ENCODE assay signal across 8 mouse cellular contexts in genomic region chr7:41633221-41633984, GRCm38 (mm10). TPM values are rescaled to one million over a fixed set of nuclear protein-coding genes. Genes with fewer than 3 reads are reported as not detected.
DNase-seq lines count a peak whose midpoint lies in the region; ATAC-seq and TF ChIP-seq lines count a peak whose summit lies in the region.

No protein-coding gene starts in this region.

- H3K9me3 ChIP-seq in embryonic facial prominence, embryonic 14.5 days (ENCODE audit: control insufficient read depth, low read length) = peaks cover 13% of the 10 kb centered on the region
- peaks cover 10% of the 10 kb centered on the region for H3K9me3 ChIP-seq in limb, embryonic 13.5 days
- H3K9me3 ChIP-seq in midbrain, embryonic 16.5 days (replicated peaks; ENCODE audit: control insufficient read depth, low read length, poor library complexity, severe bottlenecking) = peaks cover 4% of the 10 kb centered on the region; the same call in 1 of the 2 replicates

- intact Hi-C loops in heart, adult 2 months (cut with DNase I) = loop anchor here (2.0 to 10.0 kb wide), 4 partner anchors 36 to 1671 kb away; partner anchors contain the start of genes 2610021A01Rik, AI987944, AW146154 and Gm20449

- TF ChIP-seq CTCF in heart, adult 2 months (IDR thresholded peaks at IDR 0.05) = no peak

- H3K27me3 ChIP-seq in embryonic facial prominence, embryonic 14.5 days (replicated peaks; ENCODE audit: control insufficient read depth, insufficient read depth, low read length) = no peaks in the 10 kb centered on the region
- no peaks in the 10 kb centered on the region for H3K27me3 ChIP-seq in heart, adult 2 months (ENCODE audit: control insufficient read depth, insufficient read depth, low read length)
- H3K27me3 ChIP-seq in limb, embryonic 13.5 days = no peaks in the 10 kb centered on the region
- no peaks in the 10 kb centered on the region for H3K27me3 ChIP-seq in midbrain, embryonic 16.5 days (ENCODE audit: control insufficient read depth, insufficient read depth, low read depth, low read length)

- WGBS in embryonic facial prominence, embryonic 14.5 days = under 1% methylated on average over 21 of the region's 26 CpGs
- WGBS in heart, adult 2 months = under 1% methylated on average over 26 of the region's 26 CpGs
- whole genome bisulfite sequencing in limb, embryonic 13.5 days = 0% methylated on average over 26 of the region's 26 CpGs
- under 1% methylated on average over 26 of the region's 26 CpGs for WGBS in midbrain, embryonic 16.5 days

- TF ChIP-seq POLR2A in heart, adult 2 months (IDR thresholded peaks at IDR 0.05; ENCODE audit: insufficient read depth, low read depth, low read length) = peak; percentile 75

- TF ChIP-seq EP300 in heart, adult 2 months (IDR thresholded peaks at IDR 0.05; ENCODE audit: insufficient read depth, low read depth, low read length) = no peak

- peak overlapping the region; percentile 68 for H3K4me2 ChIP-seq in embryonic facial prominence, embryonic 14.5 days (ENCODE audit: low read depth, low read length)
- peak overlapping the region; percentile 79 for H3K4me2 ChIP-seq in limb, embryonic 13.5 days (replicated peaks)
- peak overlapping the region; percentile 75 for H3K4me2 ChIP-seq in midbrain, embryonic 16.5 days (ENCODE audit: low read length)

- H3K36me3 ChIP-seq in embryonic facial prominence, embryonic 14.5 days (ENCODE audit: control insufficient read depth, insufficient read depth, low read length) = peaks cover 37% of the 10 kb centered on the region
- peaks cover 4% of the 10 kb centered on the region for H3K36me3 ChIP-seq in heart, adult 2 months (ENCODE audit: control insufficient read depth, insufficient read depth, low read length)
- peaks cover 40% of the 10 kb centered on the region for H3K36me3 ChIP-seq in limb, embryonic 13.5 days
- peaks cover 30% of the 10 kb centered on the region for H3K36me3 ChIP-seq in midbrain, embryonic 16.5 days (ENCODE audit: control insufficient read depth, insufficient read depth, low read length)

- peak overlapping the region; percentile 66 for H3K9ac ChIP-seq in embryonic facial prominence, embryonic 14.5 days (ENCODE audit: low read depth, low read length)
- peak overlapping the region; percentile 84 for H3K9ac ChIP-seq in heart, adult 2 months (ENCODE audit: low read depth, low read length)
- H3K9ac ChIP-seq in limb, embryonic 13.5 days = peak overlapping the region; percentile 73
- peak overlapping the region; percentile 82 for H3K9ac ChIP-seq in midbrain, embryonic 16.5 days (ENCODE audit: low read depth, low read length)

- DNase-seq in 3T3-L1 (ENCODE audit: low read depth, low spot score) = peak; percentile 95
- DNase-seq in adrenal gland, postnatal 4 days (ENCODE audit: low spot score in 2 of 2) = peak; percentile 46 to 77
- DNase-seq in embryonic facial prominence, embryonic 14.5 days (ENCODE audit: low spot score) = peak; percentile 98
- DNase-seq in heart, adult 2 months = peak; percentile 88 to 92
- peak; percentile 92 for DNase-seq in kidney, adult 8-10 months
- DNase-seq in spleen, postnatal 10 days (ENCODE audit: low spot score in 2 of 2) = peak; percentile 71 to 84

- peak; percentile 97 for ATAC-seq in embryonic facial prominence, embryonic 14.5 days (ENCODE audit: low read depth)
- ATAC-seq in limb, embryonic 13.5 days (ENCODE audit: low FRiP score, low read depth) = peak; percentile 97
- peak; percentile 98 for ATAC-seq in midbrain, embryonic 16.5 days

- no peaks in the 10 kb centered on the region for H3K79me2 ChIP-seq in heart, adult 2 months (replicated peaks; ENCODE audit: control insufficient read depth, insufficient read depth, low read length)

- H3K27ac ChIP-seq in embryonic facial prominence, embryonic 14.5 days (replicated peaks; ENCODE audit: low read depth, low read length) = peak overlapping the region; percentile 91
- peak overlapping the region; percentile 89 for H3K27ac ChIP-seq in heart, adult 2 months
- H3K27ac ChIP-seq in limb, embryonic 13.5 days = peak overlapping the region; percentile 90
- peak overlapping the region; percentile 93 for H3K27ac ChIP-seq in midbrain, embryonic 16.5 days (ENCODE audit: low read length)

- H3K4me3 ChIP-seq in embryonic facial prominence, embryonic 14.5 days (ENCODE audit: low read depth, low read length) = peak overlapping the region; percentile 48
- H3K4me3 ChIP-seq in heart, adult 2 months = peak overlapping the region; percentile 85
- peak overlapping the region; percentile 64 for H3K4me3 ChIP-seq in limb, embryonic 13.5 days
- peak overlapping the region; percentile 70 for H3K4me3 ChIP-seq in midbrain, embryonic 16.5 days (ENCODE audit: low read depth, low read length)

- peaks cover 4% of the 10 kb centered on the region; the same call in 1 of the 2 replicates for H3K4me1 ChIP-seq in embryonic facial prominence, embryonic 14.5 days (ENCODE audit: control insufficient read depth, insufficient read depth, low read length)
- no peaks in the 10 kb centered on the region for H3K4me1 ChIP-seq in heart, adult 2 months (ENCODE audit: control insufficient read depth, insufficient read depth, low read length)
- peaks cover 5% of the 10 kb centered on the region for H3K4me1 ChIP-seq in limb, embryonic 13.5 days
- H3K4me1 ChIP-seq in midbrain, embryonic 16.5 days (ENCODE audit: control insufficient read depth, insufficient read depth, low read length) = peaks cover 8% of the 10 kb centered on the region

RNA-seq across cellular contexts. Expression of gene Zfp788, which starts 0.4 kb away (rescaled TPM):
- 10 to 100 TPM; 19.8 to 20.9 TPM for total RNA-seq in adrenal gland, postnatal 4 days (2021)
- 13.6 and 13.8 TPM in 2 replicates for polyA plus RNA-seq in embryonic facial prominence, embryonic 14.5 days (2014; fragmentation: Nextera tagmentation; extraction: Ambion mirVana)
- 10 to 100 TPM in 1 of 2 experiments, 1 to 10 TPM in 1; 8.5 to 10.4 TPM for total RNA-seq in heart, adult 2 months (2021)
- 0.90 and 2.3 TPM in 2 replicates for polyA plus RNA-seq in heart, adult 2 months (2012; rRNA removed)
- polyA plus RNA-seq in limb, embryonic 13.5 days (2015; fragmentation: Nextera tagmentation; extraction: Ambion mirVana) = 14.0 and 15.4 TPM in 2 replicates
- 25.0 and 25.5 TPM in 2 replicates for polyA plus RNA-seq in midbrain, embryonic 16.5 days (2015; fragmentation: Nextera tagmentation; extraction: Ambion mirVana)

RNA-seq across cellular contexts. Expression of gene 2610021A01Rik, which starts 34.4 kb away (rescaled TPM):
- 10 to 100 TPM; 27.4 to 30.1 TPM for total RNA-seq in adrenal gland, postnatal 4 days (2021)
- 12.6 and 12.8 TPM in 2 replicates for polyA plus RNA-seq in embryonic facial prominence, embryonic 14.5 days (2014; fragmentation: Nextera tagmentation; extraction: Ambion mirVana)
- total RNA-seq in heart, adult 2 months (2021) = 1 to 10 TPM; 8.5 to 9.2 TPM
- polyA plus RNA-seq in heart, adult 2 months (2012; rRNA removed) = 3.4 and 4.4 TPM in 2 replicates
- polyA plus RNA-seq in limb, embryonic 13.5 days (2015; fragmentation: Nextera tagmentation; extraction: Ambion mirVana) = 12.5 and 12.8 TPM in 2 replicates
- polyA plus RNA-seq in midbrain, embryonic 16.5 days (2015; fragmentation: Nextera tagmentation; extraction: Ambion mirVana) = 15.6 and 16.5 TPM in 2 replicates

RNA-seq across cellular contexts. Expression of gene Gm6871, which starts 59.9 kb away (rescaled TPM):
- under 1 TPM in 1 of 2 experiments, not detected in 1; 0.36 TPM for total RNA-seq in adrenal gland, postnatal 4 days (2021)
- polyA plus RNA-seq in embryonic facial prominence, embryonic 14.5 days (2014; fragmentation: Nextera tagmentation; extraction: Ambion mirVana) = not detected in 2 replicates
- total RNA-seq in heart, adult 2 months (2021) = under 1 TPM in 1 of 2 experiments, not detected in 1; 0.16 TPM
- not detected in 2 replicates for polyA plus RNA-seq in heart, adult 2 months (2012; rRNA removed)
- polyA plus RNA-seq in limb, embryonic 13.5 days (2015; fragmentation: Nextera tagmentation; extraction: Ambion mirVana) = not detected in 2 replicates
- polyA plus RNA-seq in midbrain, embryonic 16.5 days (2015; fragmentation: Nextera tagmentation; extraction: Ambion mirVana) = not detected in 2 replicates

Comparison
In these comparisons a context has a peak if more than half of its experiments do, and no peak if none do; other contexts are left out.
1. Peak in every context shown above with its lines: DNase-seq, ATAC-seq, H3K4me3 ChIP-seq and H3K27ac ChIP-seq.